Mouse (Mus musculus) lung, adult 18-20 months (tissue): ENCODE data around the gene Cdh22.

Experiments used
- DNase-seq, 2 experiments: peaks; one replicate each; pipeline ENCODE4 v3.0.0; 2022; ENCODE audit warnings: mixed read lengths in 2 of 2

Gene Cdh22

GRCm38 (mm10) chr2:165234613-165235291 lies at the start of gene Cdh22:
Gene Cdh22, minus strand, starts transcription at chr2:165234853.
- DNase-seq: peak; percentile 20 to 31

GRCm38 (mm10) chr2:165284377-165284776 lies 49.7 kb upstream of the Cdh22 start:
- no peak for DNase-seq

DNA sequence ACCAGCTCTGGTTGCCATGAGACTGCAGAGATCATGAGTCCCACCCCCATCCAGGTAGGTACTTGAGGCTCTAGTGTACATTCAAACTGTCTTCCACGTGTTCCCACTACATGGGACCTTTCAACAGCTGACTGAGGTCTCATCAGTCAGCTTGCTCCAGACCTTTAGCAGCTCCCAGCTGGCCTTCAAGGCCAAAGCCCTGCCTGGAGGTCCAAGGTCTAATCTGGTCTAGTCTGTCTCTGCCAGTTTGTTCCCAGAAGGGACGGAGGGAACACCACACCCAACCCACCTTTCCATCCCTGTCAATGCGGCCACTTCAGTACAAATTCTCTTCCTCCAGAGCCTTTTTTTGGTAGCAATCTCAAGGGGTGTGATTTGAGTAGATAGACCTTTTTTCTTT lies 49.0 kb upstream of the Cdh22 start:
- DNase-seq: no peak

GRCm38 (mm10) chr2:165281779-165282311 lies 47.2 kb upstream of the Cdh22 start:
- DNase-seq: peak in 1 of 2 experiments; percentile 18

GRCm38 (mm10) chr2:165279351-165279750 lies 44.7 kb upstream of the Cdh22 start:
- no peak for DNase-seq

DNA sequence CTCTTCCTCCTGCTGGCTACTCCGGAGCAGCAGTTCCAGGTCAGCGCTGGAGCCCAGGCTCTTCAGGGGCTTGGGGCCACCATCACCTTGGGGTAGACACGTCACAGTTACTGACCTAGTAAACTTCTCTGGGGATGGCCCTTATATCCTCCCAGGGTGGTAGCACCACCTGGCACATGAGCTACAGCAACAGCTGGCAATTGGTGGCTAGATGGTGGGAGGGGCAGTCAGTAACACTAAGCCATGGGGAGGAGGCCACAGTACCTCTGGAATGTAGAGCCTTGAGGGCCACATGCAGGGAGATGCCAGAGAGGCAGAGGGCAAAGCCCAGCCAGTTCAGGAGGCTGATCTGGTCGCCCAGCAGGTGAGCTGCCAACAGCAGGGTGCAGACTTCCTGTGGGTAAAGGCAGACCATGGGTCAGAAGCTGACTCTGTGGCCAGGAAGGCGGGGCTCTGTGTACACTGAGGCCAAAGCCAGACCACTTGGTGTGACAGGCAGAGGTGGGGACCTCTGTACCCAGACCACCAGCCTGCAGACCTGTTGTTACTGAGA lies 42.6 kb upstream of the Cdh22 start:
- DNase-seq: no peak

DNA sequence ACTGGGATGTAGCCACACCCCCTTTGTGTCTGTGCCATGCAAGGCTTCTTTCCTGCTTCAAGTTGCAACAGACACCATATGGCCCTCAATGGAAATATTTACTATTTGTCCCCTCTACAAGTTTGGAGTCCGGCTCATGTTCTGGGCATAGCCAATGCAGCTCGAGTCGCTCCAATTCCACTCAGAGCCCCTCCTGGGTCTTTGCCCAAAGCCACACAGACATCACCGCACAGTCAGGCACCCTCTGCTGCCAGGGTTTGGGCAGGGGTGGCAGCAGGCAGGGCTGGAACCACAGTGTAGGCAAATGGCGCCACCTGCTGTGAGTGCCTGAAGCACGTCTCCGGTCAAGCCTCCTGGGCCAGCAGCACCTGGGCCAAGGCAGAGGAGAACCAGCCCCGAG lies 41.2 kb upstream of the Cdh22 start:
- peak; percentile 51 to 57 for DNase-seq

- no peak for DNase-seq
Measured at GRCm38 (mm10) chr2:165275124-165275640, 40.5 kb upstream of the Cdh22 start.

- no peak for DNase-seq
Measured at GRCm38 (mm10) chr2:165273589-165273988, 38.9 kb upstream of the Cdh22 start.

DNA sequence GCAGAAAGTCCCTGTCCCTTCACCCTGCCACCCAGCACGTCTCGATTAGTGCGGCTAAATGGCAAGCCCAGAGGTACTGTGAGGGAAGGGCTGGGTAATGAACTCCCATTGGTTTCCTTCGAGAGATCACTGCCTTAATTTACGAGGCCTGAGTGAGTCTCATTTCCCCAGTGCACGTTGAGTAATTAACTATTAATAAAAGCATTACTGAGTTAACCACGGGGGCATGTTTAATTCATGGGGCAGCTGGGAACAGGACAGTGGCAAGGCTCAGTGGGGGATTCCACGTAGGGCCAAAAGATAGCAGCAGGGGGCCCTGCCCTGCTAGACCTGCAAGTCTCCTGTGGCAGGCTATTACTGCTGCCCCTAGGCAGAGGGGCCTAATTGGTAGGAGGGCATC lies 36.7 kb upstream of the Cdh22 start:
- no peak for DNase-seq

GRCm38 (mm10) chr2:165270858-165271257 lies 36.2 kb upstream of the Cdh22 start:
- no peak for DNase-seq

GRCm38 (mm10) chr2:165266739-165267138 lies 32.1 kb upstream of the Cdh22 start:
- no peak for DNase-seq

DNA sequence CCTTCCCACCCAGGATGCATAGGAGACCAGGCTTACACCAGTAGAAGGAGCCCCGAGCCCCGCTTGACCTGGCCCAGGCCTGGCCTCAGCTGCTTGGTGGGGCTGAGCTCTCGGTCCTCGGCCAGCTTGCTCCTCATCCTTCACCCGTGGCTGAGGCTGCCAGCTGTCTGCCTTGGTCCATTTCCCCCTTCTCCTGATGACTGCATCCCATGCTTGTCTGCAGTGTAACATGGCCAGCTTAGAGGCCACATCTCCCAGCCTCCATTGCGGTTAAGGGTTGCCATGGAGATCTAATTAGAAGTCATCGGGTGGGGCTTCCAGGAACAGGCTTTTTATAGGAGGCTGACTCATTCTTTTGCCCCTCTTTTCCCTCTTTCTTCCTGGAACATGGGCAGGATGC lies 29.2 kb upstream of the Cdh22 start:
- no peak for DNase-seq

DNA sequence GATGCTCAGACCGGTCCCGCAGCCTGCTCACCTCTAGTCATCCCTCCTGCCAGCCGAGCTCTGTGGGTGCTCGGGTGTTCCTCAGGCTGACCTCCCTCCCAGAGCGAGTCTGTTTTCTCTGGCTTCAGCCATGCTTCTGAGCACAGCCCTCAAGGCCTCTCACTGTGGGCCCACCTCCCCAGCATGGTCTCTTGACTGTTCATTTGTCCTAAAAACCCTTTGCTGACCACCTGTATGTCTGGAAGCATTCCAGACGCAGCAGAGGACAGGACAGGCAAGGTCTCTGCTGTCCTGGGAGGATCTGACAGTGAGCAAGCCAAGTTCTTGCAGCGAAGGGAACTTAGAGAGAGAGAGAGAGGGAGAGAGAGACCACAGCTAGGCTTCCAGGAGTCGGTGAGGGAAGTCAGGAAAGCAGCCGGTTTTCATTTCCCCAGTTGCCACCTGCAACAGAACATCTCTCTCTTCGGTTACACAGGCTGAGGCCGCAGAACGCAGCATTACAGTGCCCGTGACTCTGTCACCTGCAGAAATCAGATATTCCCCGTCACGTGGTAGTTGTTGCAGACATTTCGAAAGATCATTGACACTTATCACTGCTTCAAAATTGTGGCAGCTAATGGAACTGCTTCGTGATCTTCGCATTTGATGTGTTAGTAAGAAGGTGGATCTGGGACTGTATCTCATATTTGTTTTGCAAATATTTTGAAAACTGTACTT lies 27.8 kb upstream of the Cdh22 start:
- DNase-seq: no peak

GRCm38 (mm10) chr2:165259859-165260258 lies 25.2 kb upstream of the Cdh22 start:
- DNase-seq: no peak

DNA sequence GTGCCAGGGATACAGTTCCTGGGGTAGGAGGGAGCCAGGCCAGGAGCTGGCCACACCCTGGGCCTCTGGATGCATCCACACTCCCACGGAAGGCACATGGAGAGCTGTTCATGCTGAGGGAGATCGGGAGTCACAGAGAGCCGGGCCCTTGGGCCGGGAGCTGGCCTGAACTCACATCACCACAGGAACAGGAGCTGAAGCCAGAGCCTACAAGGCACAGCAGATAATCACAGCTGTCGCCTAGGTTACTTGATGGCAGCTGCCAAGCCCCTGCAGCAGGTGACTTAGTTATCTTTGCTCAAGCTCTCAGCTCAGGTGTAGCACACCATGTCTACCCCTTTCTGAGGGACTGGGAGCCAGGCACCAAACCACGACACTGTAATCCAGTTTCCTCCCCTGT lies 23.7 kb upstream of the Cdh22 start:
- no peak for DNase-seq

DNA sequence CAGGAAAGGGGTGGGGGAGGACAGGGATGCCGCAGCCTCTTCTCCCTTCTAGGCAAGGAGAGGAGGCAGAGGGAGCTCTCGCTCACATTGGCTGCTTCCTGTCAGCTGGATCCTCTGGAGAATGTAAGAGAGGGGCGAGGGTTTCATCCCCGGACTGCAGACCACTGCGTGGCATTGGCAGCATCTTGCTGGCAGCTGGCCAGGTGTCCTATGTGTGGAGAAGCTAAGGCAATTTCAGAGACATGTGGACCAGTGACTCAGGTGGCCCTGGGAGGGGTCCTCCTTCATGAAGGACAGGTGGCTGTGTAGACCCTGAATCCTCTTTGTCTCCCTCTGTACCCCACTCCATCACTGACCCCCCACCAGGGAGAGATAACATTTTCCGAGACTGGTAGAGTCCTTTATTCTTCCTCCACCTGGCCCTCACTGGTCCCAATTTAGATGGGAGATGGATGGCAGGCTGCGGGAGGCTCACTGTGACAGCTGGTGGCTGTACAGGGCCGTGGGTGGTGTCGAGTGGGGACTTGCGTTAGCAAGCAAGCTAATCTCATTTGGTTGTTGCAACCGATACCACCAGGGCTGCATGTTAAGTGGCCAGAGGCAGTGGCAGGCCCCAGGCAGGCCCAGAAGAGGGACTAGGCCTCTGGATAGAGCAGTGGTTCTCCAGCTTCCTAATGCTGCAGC lies 22.6 kb upstream of the Cdh22 start:
- no peak for DNase-seq

GRCm38 (mm10) chr2:165256213-165256612 lies 21.6 kb upstream of the Cdh22 start:
- DNase-seq: no peak

DNA sequence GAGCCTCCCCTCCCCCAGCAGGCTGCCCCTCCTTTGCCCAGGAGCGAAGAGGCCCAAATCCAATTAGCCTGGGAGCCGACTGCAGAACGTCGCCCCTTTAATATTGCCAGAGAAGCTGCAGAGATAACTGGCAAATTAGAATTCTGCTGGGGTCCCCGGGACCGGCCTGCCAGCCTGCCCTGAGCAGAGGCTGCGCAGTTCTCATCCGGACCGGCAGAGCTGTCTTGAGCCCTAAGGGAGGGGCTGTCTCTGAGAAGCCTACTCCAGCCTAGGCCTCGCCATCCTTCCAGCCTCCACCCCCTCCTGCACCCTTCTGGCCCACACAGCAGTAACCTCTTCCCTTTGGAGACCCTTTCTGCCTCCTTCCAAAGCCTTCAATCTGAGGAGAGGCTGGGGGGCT lies 19.2 kb upstream of the Cdh22 start:
- no peak for DNase-seq

- no peak for DNase-seq
Measured at GRCm38 (mm10) chr2:165253269-165253668, 18.6 kb upstream of the Cdh22 start.

GRCm38 (mm10) chr2:165252801-165253200 lies 18.1 kb upstream of the Cdh22 start:
- no peak for DNase-seq

DNA sequence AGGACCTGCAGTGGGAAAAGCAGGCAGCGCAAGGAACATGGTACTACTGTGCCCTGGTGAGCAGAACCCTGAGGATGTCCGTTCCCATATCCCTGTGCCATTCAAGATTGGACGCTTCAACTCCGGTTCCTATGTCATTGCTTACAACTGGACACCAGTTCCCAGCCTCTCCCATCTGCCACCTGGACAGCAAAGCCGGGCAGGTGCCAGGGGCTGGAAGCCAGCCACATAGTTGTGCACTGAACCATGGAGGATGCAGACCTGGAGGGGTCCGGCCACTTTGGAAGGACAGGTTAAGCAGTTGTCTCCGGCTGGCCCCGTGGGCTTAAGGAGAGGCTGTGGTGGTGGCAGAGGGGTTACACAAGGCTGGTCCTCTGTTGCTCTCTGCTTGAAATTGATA lies 17.7 kb upstream of the Cdh22 start:
- DNase-seq: no peak

- no peak for DNase-seq
Measured at GRCm38 (mm10) chr2:165250903-165251302, 16.2 kb upstream of the Cdh22 start.
